Mouse (Mus musculus) forebrain, embryonic 11.5 days (tissue): ENCODE results near the gene Acvrl1. TPM values are rescaled to one million over a fixed set of nuclear protein-coding genes. Genes with fewer than 3 reads are reported as not detected.

Experiments
- ATAC-seq: fragments of 200-750 bp; cut with Nextera tagmentation; replicated peaks from 2 replicates; pipeline ENCODE4 v1.8.0; 2017; ENCODE audit warnings: moderate TSS enrichment; ENCODE audit not compliant: low FRiP score
- DNase-seq: peaks from one replicate; pipeline ENCODE4 v3.0.0-alpha.2; 2017; ENCODE audit warnings: low spot score
- H3K27ac ChIP-seq: fragments of 300-500 bp; sonication (generic); 2 replicates; pipeline ENCODE4 v1.5.1; 2014; ENCODE audit warnings: low read depth, low read length
- H3K27me3 ChIP-seq: fragments of 300-500 bp; sonication (generic); 2 replicates; pipeline ENCODE4 v1.6.1; 2014; ENCODE audit warnings: mild to moderate bottlenecking, low read length, mixed read lengths; ENCODE audit not compliant: control insufficient read depth, insufficient read depth
- H3K36me3 ChIP-seq: fragments of 300-500 bp; sonication (generic); 2 replicates; pipeline ENCODE4 v1.6.1; 2014; ENCODE audit warnings: mild to moderate bottlenecking, low read length, moderate library complexity, mixed read lengths; ENCODE audit not compliant: control insufficient read depth, insufficient read depth
- H3K4me1 ChIP-seq: fragments of 300-500 bp; sonication (generic); replicated peaks from 2 replicates; pipeline ENCODE4 v1.6.1; 2014; ENCODE audit warnings: low read length, mixed read lengths; ENCODE audit not compliant: control insufficient read depth, insufficient read depth
- H3K4me2 ChIP-seq: fragments of 300-500 bp; sonication (generic); 2 replicates; pipeline ENCODE4 v1.6.1; 2014; ENCODE audit warnings: low read depth, mild to moderate bottlenecking, low read length, moderate library complexity, mixed read lengths; ENCODE audit not compliant: severe bottlenecking
- H3K4me3 ChIP-seq: fragments of 300-500 bp; sonication (generic); 2 replicates; pipeline ENCODE4 v1.5.1; 2014; ENCODE audit warnings: low read depth, low read length
- H3K9ac ChIP-seq: fragments of 300-500 bp; sonication (generic); 2 replicates; pipeline ENCODE4 v1.6.1; 2014; ENCODE audit warnings: low read length
- H3K9me3 ChIP-seq: fragments of 300-500 bp; sonication (generic); 2 replicates; pipeline ENCODE4 v1.6.1; 2016; ENCODE audit warnings: low read length, mixed read lengths; ENCODE audit not compliant: control insufficient read depth
- WGBS: fragments of 180-500 bp; shearing (Covaris S2); extraction: QIAGEN DNeasy Blood & Tissue Kit; methylation state at CpG from one replicate; pipeline ENCODE4 v1.1.7; 2014; 5-methylcytosine and 5-hydroxymethylcytosine counted together
- polyA plus RNA-seq: library from polyadenylated mRNA; unstranded; fragments of >200 nt; fragmentation: Nextera tagmentation; extraction: Ambion mirVana; gene quantifications from 2 replicates; pipeline ENCODE4 v1.2.1, GENCODE M21; 2014

Acvrl1 gene
- 7.2 and 7.7 TPM in 2 replicates for polyA plus RNA-seq

DNA sequence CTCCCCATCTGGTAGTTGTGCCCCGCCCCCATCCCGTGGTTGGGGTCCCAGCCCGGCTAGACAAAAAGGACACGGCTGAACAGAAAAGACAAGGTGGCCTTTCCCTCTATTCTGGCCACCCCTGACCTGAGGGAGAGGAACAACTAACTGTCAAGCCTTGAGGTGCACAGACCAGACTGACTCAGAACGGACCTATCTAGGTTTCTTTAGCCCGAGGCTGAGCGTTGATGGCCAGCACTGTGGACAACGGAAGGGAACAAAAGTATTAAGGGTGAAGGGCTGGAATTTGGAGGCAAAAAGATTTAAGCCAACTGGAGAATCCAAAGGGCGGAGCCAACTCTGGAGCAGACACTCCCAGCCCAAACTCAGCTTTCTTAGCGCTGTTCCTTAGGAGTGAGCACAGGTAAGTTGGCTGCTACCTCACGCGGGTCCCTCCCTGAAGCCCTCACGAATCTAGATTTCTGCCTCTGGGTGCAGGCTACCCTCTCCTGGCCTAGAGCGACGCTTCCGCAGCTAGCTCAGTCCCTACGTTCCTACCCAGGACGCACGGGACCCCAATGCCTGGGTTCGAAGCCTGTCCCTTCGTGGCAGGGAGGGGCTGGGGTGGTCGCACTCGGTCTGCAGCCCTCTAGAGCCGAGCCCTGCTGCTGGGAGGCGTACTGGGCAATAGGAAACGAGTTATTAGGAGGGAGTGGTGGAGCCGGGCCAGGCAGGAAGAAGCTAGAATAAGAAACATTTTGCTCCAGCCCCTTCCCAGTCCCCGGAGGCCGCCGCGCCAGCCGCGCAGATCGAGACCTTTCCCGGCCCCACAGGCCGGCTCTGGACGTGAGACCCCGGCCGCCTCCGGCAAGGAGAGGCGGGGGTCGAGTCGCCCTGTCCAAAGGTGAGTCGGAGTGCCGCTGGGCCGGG, at the start of gene Acvrl1:
Acvrl1 (plus strand) TSS at position 342 of the 909 bp plus-strand sequence.
- no peak for ATAC-seq
- Histone ChIP-seq H3K27me3 (peaks cover 32% of the 10 kb centered on the region), H3K4me2 (peak within 1 kb of the TSS; percentile 45), H3K4me3 (peak within 1 kb of the TSS; percentile 4; the same call in 1 of the 2 replicates), H3K9ac (peak within 1 kb of the TSS; percentile 43), H3K4me1 (peaks cover 6% of the 10 kb centered on the region), H3K36me3 (no peaks in the 10 kb centered on the region), H3K9me3 (no peaks in the 10 kb centered on the region), H3K27ac (no peak within 1 kb of the TSS)
- no peak for DNase-seq
- 3% methylated on average over 43 of the region's 46 CpGs for WGBS

DNA sequence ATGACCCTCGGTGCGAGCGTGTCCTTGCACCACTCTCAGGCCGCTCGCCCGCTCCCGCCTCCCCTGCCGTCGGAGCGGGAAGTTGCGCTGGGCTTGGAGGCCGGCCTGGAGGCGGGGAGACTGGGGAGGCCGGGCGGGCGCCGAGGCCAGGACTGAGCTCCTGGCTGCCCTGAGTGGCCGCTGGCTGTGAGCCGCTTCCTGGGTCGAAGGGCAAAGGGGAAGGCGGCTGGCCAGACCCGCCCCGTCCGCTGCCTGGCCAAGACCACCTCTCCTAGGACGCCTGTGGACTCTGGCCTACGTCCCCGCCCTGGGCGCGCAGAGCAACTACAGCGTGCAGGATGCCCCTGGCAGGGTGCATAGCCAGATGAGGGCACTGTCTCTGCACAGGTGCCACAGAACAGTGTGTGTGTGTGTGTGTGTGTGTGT, 49.6 kb upstream of the Acvrl1 start:
- peak; percentile 72 for ATAC-seq
- Histone ChIP-seq H3K4me2 (peak overlapping the region; percentile 84), H3K9ac (peak overlapping the region; percentile 80), H3K4me1 (peaks cover 19% of the 10 kb centered on the region), H3K27me3 (no peaks in the 10 kb centered on the region), H3K36me3 (no peaks in the 10 kb centered on the region), H3K4me3 (peak overlapping the region; percentile 86), H3K27ac (peak overlapping the region; percentile 88; the same call in 1 of the 2 replicates), H3K9me3 (no peaks in the 10 kb centered on the region)
- peak; percentile 86 for DNase-seq
- WGBS, result 2% methylated on average over 26 of the region's 30 CpGs

DNA sequence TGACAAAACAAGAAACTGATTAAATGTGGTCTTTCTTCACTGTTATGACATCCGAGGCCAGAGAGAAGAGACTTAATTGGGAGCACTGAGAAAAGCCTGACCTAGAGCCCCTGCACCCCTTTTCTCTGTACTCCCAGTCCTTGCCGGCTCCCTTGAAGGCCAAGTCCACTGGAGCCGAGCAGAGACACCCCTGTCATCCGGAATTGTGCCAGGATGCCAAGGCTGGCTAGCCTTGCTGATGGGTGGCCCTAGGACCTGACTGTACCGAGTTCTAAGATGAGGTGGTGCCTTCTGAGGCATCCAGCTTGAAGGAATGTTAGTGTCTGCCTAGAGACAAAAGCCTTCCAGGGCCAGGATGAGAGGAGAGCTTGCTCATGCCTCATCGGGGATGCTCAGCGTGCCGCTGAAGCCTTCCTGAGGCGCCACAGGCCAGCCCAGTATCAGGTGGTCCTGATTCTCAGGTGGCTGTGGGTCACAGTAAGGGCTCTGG, 48.2 kb upstream of the Acvrl1 start:
- Histone ChIP-seq H3K27me3 (no peaks in the 10 kb centered on the region), H3K4me3 (no peak overlapping the region), H3K9me3 (no peaks in the 10 kb centered on the region), H3K27ac (no peak overlapping the region), H3K4me1 (peaks cover 19% of the 10 kb centered on the region), H3K36me3 (no peaks in the 10 kb centered on the region), H3K9ac (no peak overlapping the region), H3K4me2 (no peak overlapping the region)
- ATAC-seq (no peak), DNase-seq (no peak)
- 73% methylated on average over 9 of the region's 9 CpGs for WGBS

DNA sequence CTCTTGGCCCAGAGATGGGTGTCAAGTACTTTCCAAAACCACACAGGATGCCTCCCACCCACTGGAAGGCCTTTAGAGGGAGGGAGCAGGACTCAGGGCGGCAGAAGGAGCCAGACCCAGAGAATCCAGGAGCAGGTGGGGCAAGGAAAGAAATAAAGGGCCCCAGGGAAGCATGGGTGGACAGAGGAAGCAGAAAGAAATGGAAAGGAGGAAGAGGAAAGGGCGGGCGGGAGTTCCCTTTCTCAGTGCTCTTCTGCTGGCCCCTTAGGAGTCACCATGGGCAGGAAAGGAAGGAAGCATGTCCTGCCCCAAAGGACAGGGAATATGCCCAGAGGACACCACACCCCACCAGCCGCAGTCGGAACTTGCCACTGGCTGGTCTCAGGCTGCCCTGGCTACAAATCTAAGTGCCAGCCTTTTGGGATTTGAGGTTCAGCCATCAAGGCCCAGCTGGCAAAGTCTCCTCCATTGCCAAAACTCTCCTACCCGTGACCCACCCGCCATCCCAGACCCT, 47.2 kb upstream of the Acvrl1 start:
- no peak for ATAC-seq
- 81% methylated on average over 7 of the region's 7 CpGs for WGBS

DNA sequence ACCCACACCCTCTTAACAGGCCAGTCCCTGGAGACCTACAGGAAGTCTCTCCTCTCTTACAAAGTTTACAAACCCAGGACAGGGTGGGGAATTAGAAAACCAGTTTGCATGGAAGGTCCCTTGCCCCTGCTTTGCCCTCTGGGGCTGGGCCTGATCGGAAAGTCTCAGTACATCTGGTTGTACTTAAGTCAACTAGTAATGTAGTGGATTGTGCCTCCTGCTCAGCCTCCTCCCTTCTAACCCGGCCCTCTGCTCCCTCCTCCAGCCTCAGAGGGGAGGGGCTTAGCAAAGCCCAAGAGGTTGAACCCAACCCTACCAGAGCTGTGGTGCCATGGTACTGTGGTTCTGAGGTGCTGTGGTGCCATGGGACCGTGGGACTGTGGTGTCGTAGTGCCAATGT, 46.1 kb upstream of the Acvrl1 start:
- H3K27ac ChIP-seq, result no peak overlapping the region
- WGBS, result 57% methylated on average over 4 of the region's 4 CpGs
- peaks cover 3% of the 10 kb centered on the region; the same call in 1 of the 2 replicates for H3K4me1 ChIP-seq
- H3K9ac ChIP-seq, result no peak overlapping the region
- ATAC-seq (no peak), DNase-seq (no peak)
- H3K4me3 ChIP-seq, result no peak overlapping the region
- H3K4me2 ChIP-seq, result no peak overlapping the region
- no peaks in the 10 kb centered on the region for H3K36me3 ChIP-seq
- no peaks in the 10 kb centered on the region for H3K27me3 ChIP-seq
- H3K9me3 ChIP-seq, result no peaks in the 10 kb centered on the region

More for the DNA sequence above, 47.2 kb upstream of the Acvrl1 start:
- no peak for DNase-seq
- Histone ChIP-seq H3K27me3 (no peaks in the 10 kb centered on the region), H3K9me3 (no peaks in the 10 kb centered on the region), H3K4me2 (no peak overlapping the region), H3K4me1 (peaks cover 10% of the 10 kb centered on the region; the same call in 1 of the 2 replicates), H3K27ac (no peak overlapping the region), H3K9ac (no peak overlapping the region), H3K36me3 (no peaks in the 10 kb centered on the region), H3K4me3 (no peak overlapping the region)

DNA sequence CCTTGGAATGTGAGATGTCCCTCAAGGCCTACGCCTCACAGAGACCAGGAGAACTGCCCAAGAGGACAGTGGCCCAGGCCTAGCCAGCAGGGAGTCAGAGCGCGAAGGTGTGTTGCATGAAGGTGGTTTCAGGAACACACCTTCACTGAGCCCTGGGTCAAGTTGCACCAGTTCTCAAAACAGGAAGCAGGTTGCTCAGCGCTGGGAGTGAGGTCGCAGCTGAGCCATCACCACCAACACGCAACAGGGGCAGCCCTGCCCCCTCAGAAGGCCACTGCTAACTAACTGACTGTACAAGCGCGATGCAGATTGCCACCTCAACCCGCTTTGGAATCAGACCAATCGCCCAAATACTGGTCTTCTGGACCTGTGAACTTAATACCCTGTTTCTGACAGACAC, 43.8 kb upstream of the Acvrl1 start:
- Histone ChIP-seq H3K4me1 (no peaks in the 10 kb centered on the region), H3K27ac (no peak overlapping the region), H3K4me3 (no peak overlapping the region), H3K36me3 (no peaks in the 10 kb centered on the region), H3K4me2 (no peak overlapping the region), H3K9me3 (no peaks in the 10 kb centered on the region), H3K27me3 (no peaks in the 10 kb centered on the region), H3K9ac (no peak overlapping the region)
- ATAC-seq (no peak), DNase-seq (no peak)
- 86% methylated on average over 10 of the region's 10 CpGs for WGBS

DNA sequence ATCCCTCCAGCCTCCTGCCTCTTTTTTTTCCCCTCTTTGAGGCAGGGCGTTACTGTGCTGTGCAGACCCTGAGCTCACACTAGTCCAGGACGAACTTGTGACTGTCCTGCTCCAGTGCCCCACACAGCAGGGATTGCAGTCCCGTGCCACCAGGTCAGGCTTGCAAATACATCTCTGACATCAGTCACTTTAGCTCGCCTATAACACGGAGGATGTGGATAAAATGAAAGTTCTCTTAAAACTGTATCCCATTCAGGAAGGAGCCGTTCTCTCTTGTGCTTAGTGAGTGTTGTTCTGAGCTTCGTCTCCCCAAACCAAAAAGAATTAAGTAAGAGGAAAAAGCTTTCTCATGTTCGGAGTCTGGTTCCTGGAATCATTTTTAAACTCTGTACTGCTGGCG, 41.9 kb upstream of the Acvrl1 start:
- no peaks in the 10 kb centered on the region for H3K4me1 ChIP-seq
- WGBS, result 79% methylated on average over 9 of the region's 9 CpGs
- no peaks in the 10 kb centered on the region for H3K9me3 ChIP-seq
- no peak overlapping the region for H3K9ac ChIP-seq
- ATAC-seq (no peak), DNase-seq (no peak)
- H3K36me3 ChIP-seq, result no peaks in the 10 kb centered on the region
- no peak overlapping the region for H3K4me3 ChIP-seq
- no peak overlapping the region for H3K4me2 ChIP-seq
- no peak overlapping the region for H3K27ac ChIP-seq
- no peaks in the 10 kb centered on the region for H3K27me3 ChIP-seq

DNA sequence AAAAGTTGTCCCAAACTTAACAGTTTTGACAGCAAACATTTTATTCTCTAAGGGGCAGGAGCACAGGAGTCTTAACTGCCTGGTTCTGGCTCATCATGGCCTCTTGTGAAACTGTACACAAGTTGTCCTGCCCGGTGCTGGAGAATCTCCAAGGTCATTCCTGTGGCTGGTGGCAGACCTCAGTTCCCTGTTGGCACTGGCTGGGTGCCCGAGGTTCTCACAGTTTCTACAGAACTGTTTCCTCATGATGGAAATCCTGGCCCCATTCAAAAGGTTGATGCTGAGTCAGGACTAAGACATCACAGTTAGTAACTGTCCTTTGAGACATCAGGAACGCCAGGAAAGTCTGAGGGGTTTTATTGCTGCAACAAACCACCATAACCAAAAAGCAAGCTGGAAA, 41.4 kb upstream of the Acvrl1 start:
- H3K9ac ChIP-seq, result no peak overlapping the region
- 79% methylated on average over 3 of the region's 3 CpGs for WGBS

More for the DNA sequence above, 41.4 kb upstream of the Acvrl1 start:
- ATAC-seq (no peak), DNase-seq (no peak)
- Histone ChIP-seq H3K36me3 (no peaks in the 10 kb centered on the region), H3K27ac (no peak overlapping the region), H3K4me1 (no peaks in the 10 kb centered on the region), H3K27me3 (no peaks in the 10 kb centered on the region), H3K4me3 (no peak overlapping the region), H3K9me3 (no peaks in the 10 kb centered on the region), H3K4me2 (no peak overlapping the region)
